Mouse (Mus musculus): ENCODE measurements around the gene Galnt17. TPM values are rescaled to one million over a fixed set of nuclear protein-coding genes. Genes with fewer than 3 reads are reported as not detected.

Gene Galnt17
- polyA plus RNA-seq, 1 experiment, result 0.44 TPM

DNA sequence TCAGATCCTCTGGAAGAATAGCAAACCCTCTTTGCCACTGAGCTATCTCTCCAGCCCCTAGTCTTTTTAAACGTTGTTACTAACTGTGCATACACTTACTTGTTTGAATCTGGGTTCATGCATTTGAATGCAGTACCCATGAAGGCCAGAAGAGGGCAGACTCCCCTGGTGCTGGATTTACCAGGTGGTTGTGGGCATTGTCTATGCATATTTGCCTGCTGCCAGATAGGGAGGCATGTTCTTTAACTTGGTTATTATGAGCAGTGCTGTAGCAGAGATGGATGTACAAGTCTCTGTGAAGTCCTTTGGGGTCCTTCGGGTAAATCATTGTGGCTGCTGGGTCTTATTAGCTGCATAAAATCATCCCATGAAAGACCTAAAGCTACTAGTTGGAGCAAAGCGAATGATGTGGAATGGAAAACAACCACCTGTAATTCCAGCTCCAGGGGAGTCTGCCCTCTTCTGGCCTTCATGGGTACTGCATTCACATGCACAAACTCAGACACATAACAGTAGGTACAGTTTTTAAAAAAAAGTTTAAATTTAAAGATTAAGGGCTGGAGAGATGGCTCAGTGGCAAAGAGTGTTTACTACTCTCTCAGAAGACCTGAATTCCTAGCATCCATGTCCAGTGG lies 300.3 kb downstream of the Galnt17 start:
- no peak overlapping the region for H3K4me3 ChIP-seq (ENCODE audit: insufficient read depth, low read depth, low read length)
- no peaks in the 10 kb centered on the region for H3K4me1 ChIP-seq (ENCODE audit: control insufficient read depth, insufficient read depth, insufficient read length, low read length)
- H3K27ac ChIP-seq (replicated peaks; ENCODE audit: low read depth, low read length), result no peak overlapping the region

DNA sequence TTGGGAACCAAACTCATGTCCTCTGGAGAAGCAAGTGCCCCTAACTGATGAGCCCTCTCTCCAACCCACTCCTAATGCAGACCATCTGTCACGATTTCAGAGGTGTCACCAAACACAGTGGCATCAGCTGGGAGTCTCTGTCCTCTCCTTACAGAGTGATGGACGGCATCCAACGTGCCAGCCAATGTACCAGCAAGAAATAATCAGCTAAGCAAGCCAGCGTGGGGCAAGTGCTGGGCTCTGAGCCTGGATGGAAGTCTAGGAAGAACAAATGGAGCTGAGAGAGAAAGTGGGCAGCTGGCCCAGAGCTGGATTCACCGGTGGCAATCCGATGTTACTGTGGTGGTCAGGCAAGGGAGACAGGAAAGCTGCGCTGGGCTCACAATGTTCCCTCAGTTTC lies 301.1 kb downstream of the Galnt17 start:
- Histone ChIP-seq H3K27ac (replicated peaks; ENCODE audit: low read depth, low read length) (no peak overlapping the region), H3K4me3 (ENCODE audit: insufficient read depth, low read depth, low read length) (no peak overlapping the region), H3K4me1 (ENCODE audit: control insufficient read depth, insufficient read depth, insufficient read length, low read length) (no peaks in the 10 kb centered on the region)

DNA sequence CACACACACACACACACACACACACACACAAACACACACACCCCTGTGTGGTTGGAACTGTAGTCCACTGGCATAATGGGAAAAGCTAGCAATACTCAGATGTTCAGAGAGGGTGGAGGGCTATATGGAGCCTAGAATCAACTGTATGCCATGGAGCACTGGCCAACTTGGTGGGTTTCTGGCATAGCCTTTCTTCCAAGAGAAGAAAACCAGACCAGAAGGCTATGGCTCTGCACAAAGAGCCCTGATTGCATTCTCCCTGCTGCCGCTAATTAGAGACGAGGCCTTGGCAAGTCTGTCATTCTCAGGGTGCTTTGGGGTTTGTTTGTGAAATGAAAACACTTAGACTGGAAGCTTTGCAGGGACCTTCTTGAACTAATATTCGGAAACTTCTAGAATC lies 301.8 kb downstream of the Galnt17 start:
- no peak overlapping the region for H3K27ac ChIP-seq (replicated peaks; ENCODE audit: low read depth, low read length)
- H3K4me3 ChIP-seq (ENCODE audit: insufficient read depth, low read depth, low read length), result no peak overlapping the region
- H3K4me1 ChIP-seq (ENCODE audit: control insufficient read depth, insufficient read depth, insufficient read length, low read length), result no peaks in the 10 kb centered on the region

DNA sequence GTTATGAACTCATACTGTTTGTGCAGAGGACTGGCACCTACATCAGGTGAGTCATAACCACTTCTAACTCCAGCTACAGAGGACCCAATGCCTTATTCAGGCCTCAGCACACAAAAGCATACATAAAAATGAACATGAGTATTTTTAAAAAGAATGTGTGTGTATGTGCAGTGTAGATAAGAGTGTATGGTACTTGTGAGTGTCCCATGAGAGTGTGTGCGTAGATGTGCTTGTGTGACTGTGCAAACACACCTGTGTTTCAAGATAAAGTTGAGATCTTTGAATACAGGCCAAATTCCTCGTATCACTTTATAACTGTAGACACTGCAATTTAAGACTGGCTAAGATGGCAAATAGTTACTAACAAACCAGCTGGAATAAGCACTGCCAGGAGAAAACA lies 307.7 kb downstream of the Galnt17 start:
- Histone ChIP-seq H3K27ac (replicated peaks; ENCODE audit: low read depth, low read length) (no peak overlapping the region), H3K4me3 (ENCODE audit: insufficient read depth, low read depth, low read length) (no peak overlapping the region), H3K4me1 (ENCODE audit: control insufficient read depth, insufficient read depth, insufficient read length, low read length) (no peaks in the 10 kb centered on the region)

DNA sequence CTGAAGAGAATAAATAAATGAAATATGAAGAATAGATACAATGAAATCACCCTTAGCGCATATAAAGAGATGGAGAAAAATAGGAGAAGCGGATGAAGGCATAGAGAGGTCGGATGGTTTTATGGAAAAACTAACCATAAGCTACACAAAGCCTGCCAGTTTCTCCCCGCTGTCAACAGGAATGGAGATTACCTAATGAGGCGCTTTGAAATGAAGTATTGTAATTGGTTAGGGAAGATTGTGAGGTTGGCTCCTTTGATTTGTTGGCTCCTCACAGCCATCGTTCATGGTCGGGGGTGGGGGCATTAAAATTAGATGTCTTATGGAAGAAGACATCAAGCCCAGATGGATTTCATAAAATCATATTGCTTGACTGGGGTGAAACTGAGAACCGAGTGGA lies 329.0 kb downstream of the Galnt17 start:
- Histone ChIP-seq H3K4me1 (ENCODE audit: control insufficient read depth, insufficient read depth, insufficient read length, low read length) (no peaks in the 10 kb centered on the region), H3K27ac (replicated peaks; ENCODE audit: low read depth, low read length) (no peak overlapping the region), H3K4me3 (ENCODE audit: insufficient read depth, low read depth, low read length) (no peak overlapping the region)

DNA sequence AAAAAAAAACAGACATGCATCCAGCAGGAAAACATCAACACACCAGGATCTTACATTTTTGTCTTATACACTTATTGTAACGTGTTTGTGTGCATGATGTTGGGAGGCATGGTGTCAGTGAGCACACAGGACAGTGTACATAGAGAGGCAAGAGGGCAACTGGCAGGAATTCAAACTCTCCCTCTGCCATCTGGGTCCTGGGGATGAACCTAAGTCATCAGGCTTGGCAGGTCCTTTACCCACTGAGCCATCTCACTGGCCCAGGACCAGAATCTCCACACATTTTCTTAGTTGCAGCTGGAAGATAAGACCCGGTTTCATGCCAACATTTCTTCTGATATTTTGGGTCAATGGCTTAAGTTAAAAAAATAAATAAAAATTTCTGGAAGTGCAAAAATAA lies 329.4 kb downstream of the Galnt17 start:
- Histone ChIP-seq H3K4me3 (ENCODE audit: insufficient read depth, low read depth, low read length) (no peak overlapping the region), H3K27ac (replicated peaks; ENCODE audit: low read depth, low read length) (no peak overlapping the region), H3K4me1 (ENCODE audit: control insufficient read depth, insufficient read depth, insufficient read length, low read length) (no peaks in the 10 kb centered on the region)

DNA sequence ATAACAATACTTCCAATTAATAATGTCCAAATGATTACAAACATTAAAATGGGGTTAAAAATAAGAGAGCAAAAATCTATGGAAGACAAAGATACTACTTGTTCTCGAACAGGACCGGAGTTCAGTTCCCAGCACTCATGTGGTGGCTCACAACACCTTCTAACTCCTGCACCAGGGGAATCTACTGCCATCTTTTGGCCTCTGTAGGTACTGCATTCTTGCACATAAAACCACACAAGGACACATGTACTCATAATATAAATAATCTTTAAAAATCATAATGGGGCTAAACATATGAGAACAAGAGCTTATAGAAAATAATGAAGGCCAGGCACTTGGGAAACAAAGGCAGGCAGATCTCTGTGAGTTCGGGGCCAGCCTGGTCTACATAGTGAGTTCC lies 330.3 kb downstream of the Galnt17 start:
- Histone ChIP-seq H3K4me1 (ENCODE audit: control insufficient read depth, insufficient read depth, insufficient read length, low read length) (no peaks in the 10 kb centered on the region), H3K4me3 (ENCODE audit: insufficient read depth, low read depth, low read length) (no peak overlapping the region), H3K27ac (replicated peaks; ENCODE audit: low read depth, low read length) (no peak overlapping the region)

DNA sequence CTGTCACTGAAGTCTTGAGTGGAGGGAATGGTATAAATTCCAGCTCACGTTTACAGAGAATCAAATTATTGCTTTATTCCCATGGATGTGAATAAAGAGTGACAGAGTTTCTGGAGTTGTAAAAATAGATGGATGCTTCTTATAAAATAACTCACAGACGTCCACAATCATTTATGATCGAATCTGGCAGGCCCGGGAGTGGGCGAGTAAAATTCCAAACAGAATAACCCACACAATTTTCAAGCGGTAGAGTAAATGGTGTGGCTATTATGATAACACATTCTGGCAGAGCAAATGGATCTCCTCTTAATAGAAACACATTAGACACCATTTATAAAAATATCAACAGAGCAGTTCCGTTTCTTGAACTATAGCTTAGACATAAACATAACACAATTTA lies 355.9 kb downstream of the Galnt17 start:
- no peak overlapping the region for H3K4me3 ChIP-seq (ENCODE audit: insufficient read depth, low read depth, low read length)
- H3K4me1 ChIP-seq (ENCODE audit: control insufficient read depth, insufficient read depth, insufficient read length, low read length), result no peaks in the 10 kb centered on the region
- H3K27ac ChIP-seq (replicated peaks; ENCODE audit: low read depth, low read length), result no peak overlapping the region

DNA sequence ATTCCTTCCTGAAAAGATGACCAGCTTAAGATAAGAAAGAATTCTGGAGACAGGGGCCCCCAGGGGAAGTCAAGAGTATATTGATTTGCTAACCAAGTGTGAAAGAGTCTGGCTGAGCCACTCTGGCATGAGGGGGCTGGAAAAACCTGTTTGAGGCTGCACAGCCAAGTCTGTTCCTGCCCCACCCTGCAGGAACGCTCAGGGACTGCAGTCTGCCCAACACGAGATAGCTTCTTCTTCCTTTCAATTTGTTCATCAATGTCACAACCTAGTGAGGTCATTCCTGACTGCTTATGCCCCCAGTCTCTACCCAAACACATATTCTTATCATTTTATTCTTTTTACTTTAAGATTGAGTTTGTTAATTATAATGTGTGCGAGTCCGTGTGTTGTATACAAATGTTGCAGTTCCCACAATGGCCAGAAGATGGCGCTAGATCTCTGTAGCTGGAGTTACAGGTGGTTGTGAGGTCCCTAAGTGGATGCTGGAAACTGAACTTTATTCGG lies 357.4 kb downstream of the Galnt17 start:
- Histone ChIP-seq H3K4me1 (ENCODE audit: control insufficient read depth, insufficient read depth, insufficient read length, low read length) (no peaks in the 10 kb centered on the region), H3K27ac (replicated peaks; ENCODE audit: low read depth, low read length) (no peak overlapping the region), H3K4me3 (ENCODE audit: insufficient read depth, low read depth, low read length) (no peak overlapping the region)

DNA sequence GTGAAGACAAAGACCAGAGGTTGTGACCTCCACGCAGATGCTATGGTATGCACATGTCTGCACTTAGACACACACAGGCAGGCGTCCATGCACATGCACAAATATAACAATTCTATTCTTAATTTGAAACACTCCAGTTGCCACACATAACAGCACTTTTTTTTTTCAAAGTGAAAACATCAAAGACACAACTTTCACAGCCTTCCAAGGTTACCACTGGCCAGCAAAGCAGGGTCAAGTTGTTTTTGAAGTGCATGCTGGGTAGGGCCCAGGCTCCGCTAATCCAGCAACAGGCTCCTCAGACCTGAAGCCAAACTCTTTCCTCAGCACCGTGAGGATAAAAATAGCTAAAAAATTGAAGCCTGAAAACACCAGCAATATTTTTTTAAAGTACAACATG lies 357.9 kb downstream of the Galnt17 start:
- H3K4me1 ChIP-seq (ENCODE audit: control insufficient read depth, insufficient read depth, insufficient read length, low read length), result no peaks in the 10 kb centered on the region
- no peak overlapping the region for H3K4me3 ChIP-seq (ENCODE audit: insufficient read depth, low read depth, low read length)
- no peak overlapping the region for H3K27ac ChIP-seq (replicated peaks; ENCODE audit: low read depth, low read length)

DNA sequence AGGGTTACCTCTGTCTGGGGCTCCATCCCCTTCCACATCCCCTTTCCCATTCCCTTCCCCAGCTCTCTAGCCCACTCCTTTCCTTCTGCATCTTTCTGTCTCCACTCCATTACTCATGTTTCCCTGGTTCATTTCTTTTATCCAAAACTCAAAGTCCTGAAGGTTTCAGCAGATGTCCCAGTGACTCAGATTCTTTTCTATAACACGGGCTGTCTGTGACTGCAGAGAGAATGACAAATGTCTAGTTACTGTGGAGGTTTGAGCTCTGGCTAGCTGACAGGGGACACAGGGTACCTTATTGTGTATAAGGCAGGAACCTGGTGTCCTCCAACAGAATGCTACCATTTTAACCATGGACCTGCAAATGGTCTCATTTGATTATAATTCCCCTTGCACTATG lies 358.6 kb downstream of the Galnt17 start:
- Histone ChIP-seq H3K27ac (replicated peaks; ENCODE audit: low read depth, low read length) (no peak overlapping the region), H3K4me3 (ENCODE audit: insufficient read depth, low read depth, low read length) (no peak overlapping the region), H3K4me1 (ENCODE audit: control insufficient read depth, insufficient read depth, insufficient read length, low read length) (no peaks in the 10 kb centered on the region)

DNA sequence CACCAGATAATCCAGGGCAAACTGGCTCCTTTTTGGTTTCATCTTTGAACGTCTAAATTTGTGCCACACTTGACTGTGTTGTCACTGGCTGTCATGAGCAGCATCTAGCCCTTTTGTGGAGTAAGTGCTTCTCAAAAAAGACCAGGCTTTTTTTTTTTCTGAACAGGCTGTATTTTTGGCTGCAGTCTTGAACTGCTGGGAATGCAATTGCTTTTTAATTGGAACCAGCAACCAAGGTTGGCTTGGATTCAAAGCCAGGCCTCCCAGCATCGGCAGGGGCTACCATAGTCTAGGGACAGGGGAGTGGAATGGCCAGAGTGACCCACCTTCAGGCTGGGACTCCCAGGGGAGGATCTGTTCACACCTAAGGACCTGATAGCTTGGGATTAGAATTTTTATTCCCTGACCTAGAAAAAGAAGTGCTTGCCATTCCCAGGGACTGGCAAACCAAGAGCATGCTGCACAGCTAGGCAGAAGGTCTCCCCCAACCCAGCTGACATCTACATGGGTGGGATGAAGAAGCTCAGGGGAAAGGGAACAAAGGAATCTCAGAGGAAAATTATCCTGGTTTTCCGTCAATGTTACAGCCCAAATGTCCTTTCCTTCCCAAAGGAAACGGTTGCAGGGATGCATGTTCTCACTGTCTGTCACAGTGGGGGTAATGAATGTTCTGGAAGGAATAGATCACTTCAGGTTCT lies 369.2 kb downstream of the Galnt17 start:
- Histone ChIP-seq H3K4me3 (ENCODE audit: insufficient read depth, low read depth, low read length) (no peak overlapping the region), H3K4me1 (ENCODE audit: control insufficient read depth, insufficient read depth, insufficient read length, low read length) (no peaks in the 10 kb centered on the region), H3K27ac (replicated peaks; ENCODE audit: low read depth, low read length) (no peak overlapping the region)

DNA sequence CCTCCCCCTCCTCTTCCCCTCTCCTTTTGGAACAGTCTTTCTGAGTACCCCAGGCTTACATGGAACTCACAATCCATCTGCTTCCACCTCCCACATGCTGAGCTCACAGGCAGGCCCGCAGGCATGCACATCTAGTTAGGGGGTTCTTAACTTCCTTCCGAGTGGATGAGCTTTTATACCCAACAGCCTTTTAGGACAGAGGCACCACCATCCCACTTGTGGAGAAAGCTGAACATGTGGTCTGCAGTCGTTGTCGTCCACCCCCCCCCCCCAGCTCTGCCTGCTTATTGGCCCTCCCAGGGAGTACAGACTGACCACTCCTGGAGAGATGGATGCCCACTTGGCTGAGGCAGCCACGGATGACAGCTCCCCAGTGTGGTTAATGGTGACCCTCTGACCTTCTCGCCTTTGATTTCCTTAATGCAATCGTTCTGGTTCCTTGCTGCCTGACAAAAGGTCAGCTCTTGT lies 370.0 kb downstream of the Galnt17 start:
- Histone ChIP-seq H3K27ac (replicated peaks; ENCODE audit: low read depth, low read length) (no peak overlapping the region), H3K4me3 (ENCODE audit: insufficient read depth, low read depth, low read length) (no peak overlapping the region), H3K4me1 (ENCODE audit: control insufficient read depth, insufficient read depth, insufficient read length, low read length) (no peaks in the 10 kb centered on the region)

DNA sequence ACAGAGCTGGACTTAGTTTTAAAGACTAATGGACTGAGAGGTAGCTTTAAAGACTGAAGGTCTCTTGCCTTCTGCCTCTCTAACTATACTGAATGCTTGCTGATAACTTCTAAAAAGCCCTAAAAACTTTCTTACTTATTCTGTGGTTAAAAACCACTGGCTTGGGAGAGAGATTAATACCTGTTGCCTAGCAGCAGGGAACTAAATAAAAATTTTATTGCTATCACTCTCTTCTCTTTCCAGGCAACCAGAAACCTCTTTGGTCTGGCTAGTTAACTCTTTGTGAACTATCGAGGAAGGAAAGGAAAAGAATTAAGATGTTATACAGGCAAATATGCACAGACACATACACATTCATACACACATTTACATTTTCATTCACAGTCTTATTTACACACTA lies 377.3 kb downstream of the Galnt17 start:
- no peak overlapping the region for H3K27ac ChIP-seq (replicated peaks; ENCODE audit: low read depth, low read length)
- no peaks in the 10 kb centered on the region for H3K4me1 ChIP-seq (ENCODE audit: control insufficient read depth, insufficient read depth, insufficient read length, low read length)
- H3K4me3 ChIP-seq (ENCODE audit: insufficient read depth, low read depth, low read length), result no peak overlapping the region

DNA sequence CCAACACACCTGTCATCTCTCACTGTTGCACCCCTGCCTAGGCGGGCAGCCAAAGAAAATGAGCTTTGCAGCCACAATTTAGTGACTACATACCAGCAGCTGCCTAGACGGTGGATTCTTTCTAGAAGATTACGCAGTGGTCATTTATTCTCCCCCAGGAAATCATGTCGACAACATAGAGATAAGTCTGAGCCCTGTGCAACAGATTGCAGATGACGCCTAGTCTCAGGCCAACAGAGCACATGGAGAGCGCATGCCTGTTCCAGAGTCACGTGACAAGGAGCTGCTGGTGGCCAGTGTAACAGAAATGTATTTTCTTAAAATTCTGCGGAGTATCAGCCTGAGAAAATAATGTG lies 380.5 kb downstream of the Galnt17 start:
- H3K4me3 ChIP-seq (ENCODE audit: insufficient read depth, low read depth, low read length), result no peak overlapping the region
- H3K27ac ChIP-seq (replicated peaks; ENCODE audit: low read depth, low read length), result no peak overlapping the region
- H3K4me1 ChIP-seq (ENCODE audit: control insufficient read depth, insufficient read depth, insufficient read length, low read length), result no peaks in the 10 kb centered on the region

DNA sequence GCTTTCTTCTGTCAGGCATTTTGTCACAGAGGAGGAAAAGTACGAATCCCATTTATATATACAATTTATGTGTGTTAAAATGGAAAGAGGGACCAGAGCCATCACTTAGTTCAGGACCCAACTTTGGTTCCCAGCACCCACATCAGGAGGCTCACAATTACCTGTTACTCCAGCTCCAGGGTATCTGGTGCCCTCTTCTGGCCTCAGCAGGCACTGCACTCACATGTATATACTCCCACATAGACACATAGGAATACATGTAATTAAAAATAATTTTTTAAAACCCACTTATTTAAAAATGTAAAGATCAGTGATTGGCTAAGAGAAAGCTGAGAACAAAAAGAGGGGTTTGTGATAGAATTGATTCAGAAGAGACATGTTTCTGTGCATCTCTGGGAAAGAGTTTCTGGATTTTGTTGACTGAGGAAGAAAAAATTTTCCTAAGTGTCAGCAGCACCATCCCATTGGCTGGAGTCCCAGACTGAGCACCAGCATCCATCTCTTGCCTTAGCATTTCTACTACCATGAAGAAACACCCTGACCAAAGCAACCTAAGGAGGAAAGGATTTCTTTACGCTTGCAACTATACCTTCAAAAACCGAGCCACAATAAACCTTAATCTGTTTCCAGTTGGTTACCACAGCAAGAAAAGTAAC lies 381.0 kb downstream of the Galnt17 start:
- no peaks in the 10 kb centered on the region for H3K4me1 ChIP-seq (ENCODE audit: control insufficient read depth, insufficient read depth, insufficient read length, low read length)
- H3K27ac ChIP-seq (replicated peaks; ENCODE audit: low read depth, low read length), result no peak overlapping the region
- no peak overlapping the region for H3K4me3 ChIP-seq (ENCODE audit: insufficient read depth, low read depth, low read length)

All from brown adipose tissue, adult 24 weeks (tissue).